Mouse (Mus musculus) spleen, adult 2 months (tissue): ENCODE results near the gene Skil. TPM values are rescaled to one million over a fixed set of nuclear protein-coding genes. Genes with fewer than 3 reads are reported as not detected.

Experiments
- DNase-seq, 2 experiments: peaks; one replicate each; pipeline versions ENCODE4 v3.0.0 to v3.0.0-alpha.2; 2012 to 2021; ENCODE audit warnings: low spot score in 2 of 2, low read depth in 1 of 2
- H3K27ac ChIP-seq: fragments of 200-500 bp; 2 replicates; pipeline ENCODE4 v1.5.1; 2012; ENCODE audit warnings: low read length, inconsistent platforms; ENCODE audit not compliant: insufficient read depth
- H3K27me3 ChIP-seq: fragments of 200-500 bp; 2 replicates; pipeline ENCODE4 v1.6.1; 2012; ENCODE audit warnings: mild to moderate bottlenecking, moderate library complexity, low read length, inconsistent platforms; ENCODE audit not compliant: control insufficient read depth, insufficient read depth
- H3K36me3 ChIP-seq: fragments of 200-500 bp; 2 replicates; pipeline ENCODE4 v1.6.1; 2012; ENCODE audit warnings: mild to moderate bottlenecking, low read length, inconsistent platforms; ENCODE audit not compliant: control insufficient read depth, insufficient read depth
- H3K4me1 ChIP-seq: fragments of 200-500 bp; 2 replicates; pipeline ENCODE4 v1.6.1; 2011; ENCODE audit warnings: inconsistent platforms; ENCODE audit not compliant: control insufficient read depth, insufficient read depth, insufficient read length
- H3K4me3 ChIP-seq: fragments of 200-500 bp; 2 replicates; pipeline ENCODE4 v1.5.1; 2011; ENCODE audit warnings: mild to moderate bottlenecking, inconsistent platforms; ENCODE audit not compliant: insufficient read depth, insufficient read length; ENCODE audit errors: extremely low read depth
- CTCF ChIP-seq: fragments of 200-500 bp; IDR thresholded peaks from 2 replicates; pipeline ENCODE4 v1.5.1; 2011; ENCODE audit warnings: mild to moderate bottlenecking, inconsistent platforms; ENCODE audit not compliant: insufficient read depth, insufficient read length, insufficient replicate concordance; ENCODE audit errors: extremely low read depth
- POLR2A ChIP-seq: fragments of 200-500 bp; IDR thresholded peaks from 2 replicates; pipeline ENCODE4 v1.6.1; 2011; ENCODE audit warnings: low read depth, low read length, inconsistent platforms
- WGBS: fragments of 180-500 bp; shearing (Covaris S2); methylation state at CpG from one replicate; pipeline ENCODE4 v1.1.7; 2018; 5-methylcytosine and 5-hydroxymethylcytosine counted together
- polyA plus RNA-seq: library from polyadenylated mRNA; depleted of rRNA; stranded (reverse); fragments of >200 nt; gene quantifications from 2 replicates; pipeline ENCODE4 v1.2.3, GENCODE M21; 2012; rRNA removed

Skil gene
- polyA plus RNA-seq = 4.7 and 5.5 TPM in 2 replicates

- no peaks in the 10 kb centered on the region for H3K36me3 ChIP-seq
- peak within 1 kb of the TSS; percentile 81 for H3K4me3 ChIP-seq
- H3K4me1 ChIP-seq = peaks cover 19% of the 10 kb centered on the region
- DNase-seq = peak; percentile 90 to 93
- no peak; the same call in none of the 2 replicates for TF ChIP-seq POLR2A
- no peak for TF ChIP-seq CTCF
- H3K27me3 ChIP-seq = no peaks in the 10 kb centered on the region
- under 1% methylated on average over 77 of the region's 109 CpGs for WGBS
- H3K27ac ChIP-seq = peak within 1 kb of the TSS; percentile 100
These were observed at the start of gene Skil for GRCm38 (mm10) chr3:31094531-31095178. Skil (plus strand) TSS chr3:31095058.

GRCm38 (mm10) chr3:31047263-31047662 is 47.6 kb upstream of the Skil start:
- DNase-seq = no peak
- Histone ChIP-seq H3K4me3 (no peak overlapping the region), H3K27me3 (no peaks in the 10 kb centered on the region), H3K36me3 (peaks cover 1% of the 10 kb centered on the region), H3K27ac (no peak overlapping the region), H3K4me1 (no peaks in the 10 kb centered on the region)
- TF ChIP-seq CTCF (no peak), POLR2A (no peak)
- WGBS = 71% methylated on average over 3 of the region's 3 CpGs

DNA sequence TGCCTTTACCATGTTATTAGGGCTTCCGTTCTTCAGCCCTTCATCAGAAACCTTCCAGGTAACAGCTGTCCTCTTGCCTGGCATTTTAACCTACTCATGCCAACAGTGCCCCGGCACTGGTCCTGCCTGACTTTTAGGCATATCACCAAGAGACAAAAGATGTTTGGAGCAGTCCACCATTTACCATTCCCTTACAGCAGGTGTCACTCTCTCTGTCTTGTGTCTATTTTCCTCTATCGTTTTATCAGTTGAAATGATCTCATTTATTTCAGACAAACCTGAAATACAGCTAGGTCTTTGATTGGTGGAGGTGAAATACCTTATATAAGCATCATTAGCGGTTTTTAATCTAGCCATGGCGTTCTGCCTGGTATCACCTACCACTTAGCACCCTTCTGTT is 45.8 kb upstream of the Skil start:
- 81% methylated on average over 5 of the region's 5 CpGs for WGBS
- H3K27ac ChIP-seq = no peak overlapping the region
- H3K4me3 ChIP-seq = no peak overlapping the region
- no peaks in the 10 kb centered on the region for H3K27me3 ChIP-seq
- DNase-seq = no peak
- TF ChIP-seq CTCF = no peak
- TF ChIP-seq POLR2A = no peak
- no peaks in the 10 kb centered on the region for H3K4me1 ChIP-seq
- H3K36me3 ChIP-seq = peaks cover 1% of the 10 kb centered on the region

DNA sequence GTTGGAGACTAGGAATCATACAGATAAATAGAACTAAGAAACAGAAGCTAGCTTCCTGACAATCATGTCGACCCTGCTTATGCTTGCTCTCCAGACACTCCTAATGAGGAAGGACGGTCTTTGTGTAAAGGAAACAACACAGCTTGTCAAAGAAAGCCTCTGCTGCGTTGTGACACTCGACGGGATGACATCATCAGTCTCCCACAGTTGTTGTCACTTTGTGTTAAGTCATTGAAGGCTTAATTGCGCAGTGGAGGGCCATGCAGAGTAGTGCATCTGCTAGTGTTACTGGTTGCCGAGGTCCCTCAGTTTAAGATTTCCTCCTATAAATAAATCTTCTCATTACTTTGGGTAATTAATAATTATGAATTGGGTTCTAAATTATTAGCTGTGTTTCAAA is 44.5 kb upstream of the Skil start:
- Histone ChIP-seq H3K4me3 (no peak overlapping the region), H3K36me3 (no peaks in the 10 kb centered on the region; the same call in 1 of the 2 replicates), H3K27ac (no peak overlapping the region), H3K27me3 (no peaks in the 10 kb centered on the region), H3K4me1 (no peaks in the 10 kb centered on the region)
- 82% methylated on average over 7 of the region's 7 CpGs for WGBS
- TF ChIP-seq POLR2A (no peak), CTCF (no peak)
- no peak for DNase-seq

DNA sequence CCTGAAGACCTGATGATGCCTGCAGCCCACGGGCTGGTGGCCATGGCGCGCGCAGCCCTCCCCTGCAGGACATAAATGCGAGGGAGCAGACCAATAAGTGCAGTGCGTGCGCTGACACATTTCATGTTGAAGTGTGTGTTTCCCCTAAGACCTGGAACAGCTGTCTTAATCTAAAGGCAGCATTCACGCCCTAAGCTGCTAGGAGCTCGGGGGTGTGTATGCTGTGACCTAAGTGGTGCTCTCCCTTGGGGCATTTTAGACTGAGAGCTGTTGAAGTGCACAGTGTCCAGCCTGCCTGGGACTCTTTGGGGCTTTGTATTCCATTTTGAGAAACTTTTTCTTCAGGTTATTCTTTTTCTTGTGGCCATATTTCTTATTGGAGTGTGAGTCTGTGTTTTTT is 43.1 kb upstream of the Skil start:
- no peak for DNase-seq
- Histone ChIP-seq H3K27ac (no peak overlapping the region), H3K36me3 (no peaks in the 10 kb centered on the region; the same call in 1 of the 2 replicates), H3K4me3 (no peak overlapping the region), H3K27me3 (no peaks in the 10 kb centered on the region), H3K4me1 (no peaks in the 10 kb centered on the region)
- TF ChIP-seq POLR2A (no peak), CTCF (no peak)
- 90% methylated on average over 9 of the region's 9 CpGs for WGBS

DNA sequence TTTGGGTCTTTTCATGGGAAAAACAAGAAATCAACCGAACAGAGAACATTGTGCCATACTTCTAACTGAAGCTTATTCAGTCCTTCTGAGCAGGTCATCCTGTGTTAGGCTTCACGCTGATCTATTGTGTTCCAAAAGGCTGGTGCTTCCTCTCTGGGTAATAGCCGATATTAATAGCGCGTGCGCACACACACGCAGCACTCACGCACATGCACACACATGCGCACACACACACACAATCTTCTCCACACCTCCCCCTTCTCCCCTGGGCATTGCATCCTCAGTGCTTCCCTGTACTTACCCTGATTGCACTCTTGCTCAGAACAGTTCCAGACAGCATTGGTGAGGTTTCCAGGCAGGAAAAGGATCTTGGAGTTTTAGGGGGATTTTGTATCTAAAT is 41.7 kb upstream of the Skil start:
- Histone ChIP-seq H3K4me3 (no peak overlapping the region), H3K4me1 (no peaks in the 10 kb centered on the region), H3K27me3 (no peaks in the 10 kb centered on the region), H3K36me3 (no peaks in the 10 kb centered on the region; the same call in 1 of the 2 replicates), H3K27ac (no peak overlapping the region)
- TF ChIP-seq POLR2A (no peak), CTCF (no peak)
- DNase-seq = no peak
- 93% methylated on average over 9 of the region's 9 CpGs for WGBS

GRCm38 (mm10) chr3:31054888-31055287 is 40.0 kb upstream of the Skil start:
- Histone ChIP-seq H3K4me1 (no peaks in the 10 kb centered on the region), H3K27ac (no peak overlapping the region), H3K4me3 (no peak overlapping the region), H3K27me3 (no peaks in the 10 kb centered on the region), H3K36me3 (no peaks in the 10 kb centered on the region)
- WGBS = 88% methylated on average over 8 of the region's 8 CpGs
- no peak for DNase-seq
- no peak for TF ChIP-seq CTCF
- TF ChIP-seq POLR2A = no peak
